Mouse (Mus musculus) G1E (cell line): Measurements from ENCODE around the gene Rps6ka1.

Experiments used
- CTCF ChIP-seq: IDR thresholded peaks from 2 replicates; pipeline ENCODE4 v1.5.1; 2012; ENCODE audit warnings: low read depth, low read length, inconsistent platforms, mixed read lengths
- TAL1 ChIP-seq: conservative IDR thresholded peaks from 2 replicates; pipeline ENCODE4 v1.6.1; 2012; ENCODE audit warnings: low read depth, low read length, inconsistent platforms, mixed read lengths

GRCm38 (mm10) chr4:133881399-133881798 is 6.2 kb downstream of the Rps6ka1 start:
- TF ChIP-seq CTCF (no peak), TAL1 (no peak)
